Mouse (Mus musculus) intestine, embryonic 14.5 days (tissue): ENCODE data around the gene Nck1. TPM values are rescaled to one million over a fixed set of nuclear protein-coding genes. Genes with fewer than 3 reads are reported as not detected.

Experiments
- ATAC-seq: fragments of 200-750 bp; cut with Nextera tagmentation; replicated peaks from 2 replicates; pipeline ENCODE4 v1.8.0; 2017; ENCODE audit warnings: low read depth, moderate number of reproducible peaks, moderate TSS enrichment, moderate library complexity; ENCODE audit not compliant: low FRiP score, low TSS enrichment
- DNase-seq: peaks from one replicate; pipeline ENCODE4 v3.0.0-alpha.2; 2018; ENCODE audit warnings: low spot score
- H3K27ac ChIP-seq: fragments of 300-500 bp; sonication (generic); 2 replicates; pipeline ENCODE4 v1.5.1; 2014; ENCODE audit warnings: low read depth, mild to moderate bottlenecking, control low read depth
- H3K27me3 ChIP-seq: fragments of 300-500 bp; sonication (generic); replicated peaks from 2 replicates; pipeline ENCODE4 v1.6.1; 2014; ENCODE audit warnings: low read length, control low read depth; ENCODE audit not compliant: control insufficient read depth, insufficient read depth
- H3K36me3 ChIP-seq: fragments of 300-500 bp; sonication (generic); 2 replicates; pipeline ENCODE4 v1.6.1; 2014; ENCODE audit warnings: low read length, control low read depth; ENCODE audit not compliant: control insufficient read depth, insufficient read depth
- H3K4me1 ChIP-seq: fragments of 300-500 bp; sonication (generic); replicated peaks from 2 replicates; pipeline ENCODE4 v1.6.1; 2014; ENCODE audit warnings: low read length, control low read depth, mixed read lengths; ENCODE audit not compliant: control insufficient read depth, insufficient read depth
- H3K4me2 ChIP-seq: fragments of 300-500 bp; sonication (generic); 2 replicates; pipeline ENCODE4 v1.6.1; 2014; ENCODE audit warnings: low read length
- H3K4me3 ChIP-seq: fragments of 300-500 bp; sonication (generic); 2 replicates; pipeline ENCODE4 v1.5.1; 2014; ENCODE audit warnings: low read depth, low read length, control low read depth, mixed read lengths
- H3K9ac ChIP-seq: fragments of 300-500 bp; sonication (generic); 2 replicates; pipeline ENCODE4 v1.6.1; 2014; ENCODE audit warnings: mild to moderate bottlenecking, low read length
- H3K9me3 ChIP-seq: fragments of 300-500 bp; sonication (generic); 2 replicates; pipeline ENCODE4 v1.6.1; 2016; ENCODE audit warnings: low read length, control low read depth; ENCODE audit not compliant: control insufficient read depth
- WGBS: fragments of 180-500 bp; shearing (Covaris S2); extraction: QIAGEN DNeasy Blood & Tissue Kit; methylation state at CpG from one replicate; pipeline ENCODE4 v1.1.7; 2014; 5-methylcytosine and 5-hydroxymethylcytosine counted together
- polyA plus RNA-seq: library from polyadenylated mRNA; unstranded; fragments of >200 nt; fragmentation: Nextera tagmentation; extraction: Ambion mirVana; gene quantifications from 2 replicates; pipeline ENCODE4 v1.2.1, GENCODE M21; 2014

The Nck1 gene
- polyA plus RNA-seq, 1 experiment from 2014 or later, result 57.2 TPM

DNA sequence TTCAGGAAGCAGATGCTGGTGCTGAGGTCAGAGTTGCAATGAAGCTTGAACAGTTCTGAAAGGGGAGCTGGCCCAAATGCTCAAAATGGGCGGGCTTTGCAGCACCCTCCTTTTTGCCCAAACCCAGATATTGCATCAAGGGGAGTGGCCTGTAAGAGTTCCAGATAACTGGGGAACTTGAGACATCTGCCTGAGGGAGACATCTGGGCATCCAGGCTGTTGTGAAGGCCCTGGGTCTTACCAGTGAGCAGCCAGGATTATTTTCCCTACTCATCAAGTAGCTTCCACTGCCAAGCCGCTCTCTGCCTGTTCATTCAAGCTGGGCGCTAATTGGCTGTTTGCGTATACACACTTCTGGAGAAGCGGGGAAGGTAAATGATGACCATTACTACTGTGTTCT, 59.5 kb downstream of the Nck1 start, which contains the start of gene Il20rb:
TSS of gene Il20rb (minus strand) at position 358 of the 400 bp plus-strand sequence.
- H3K36me3 ChIP-seq, result no peaks in the 10 kb centered on the region
- H3K27ac ChIP-seq, result no peak within 1 kb of the TSS
- no peaks in the 10 kb centered on the region for H3K27me3 ChIP-seq
- no peaks in the 10 kb centered on the region for H3K4me1 ChIP-seq
- H3K4me3 ChIP-seq, result no peak within 1 kb of the TSS
- 85% methylated on average over 5 of the region's 5 CpGs for WGBS
- H3K9ac ChIP-seq, result no peak within 1 kb of the TSS
- H3K9me3 ChIP-seq, result no peaks in the 10 kb centered on the region
- H3K4me2 ChIP-seq, result no peak within 1 kb of the TSS
- ATAC-seq, result no peak
- DNase-seq, result no peak

GRCm38 (mm10) chr9:100483318-100483717, 62.6 kb downstream of the Nck1 start:
- 86% methylated on average over 5 of the region's 5 CpGs for WGBS
- no peak overlapping the region for H3K4me2 ChIP-seq
- H3K9ac ChIP-seq, result no peak overlapping the region
- no peaks in the 10 kb centered on the region for H3K9me3 ChIP-seq
- H3K27me3 ChIP-seq, result no peaks in the 10 kb centered on the region
- ATAC-seq, result no peak
- H3K4me3 ChIP-seq, result no peak overlapping the region
- H3K4me1 ChIP-seq, result no peaks in the 10 kb centered on the region
- DNase-seq, result no peak
- no peaks in the 10 kb centered on the region for H3K36me3 ChIP-seq
- no peak overlapping the region for H3K27ac ChIP-seq

- WGBS, result 73% methylated on average over 6 of the region's 6 CpGs
- ATAC-seq (no peak), DNase-seq (no peak)
- Histone ChIP-seq H3K27ac (no peak overlapping the region), H3K36me3 (no peaks in the 10 kb centered on the region), H3K9ac (no peak overlapping the region), H3K9me3 (no peaks in the 10 kb centered on the region; the same call in 1 of the 2 replicates), H3K4me2 (no peak overlapping the region), H3K4me1 (no peaks in the 10 kb centered on the region), H3K4me3 (no peak overlapping the region), H3K27me3 (no peaks in the 10 kb centered on the region)
These were observed 64.3 kb downstream of the Nck1 start for GRCm38 (mm10) chr9:100481626-100482025.

GRCm38 (mm10) chr9:100474056-100474455, 71.9 kb downstream of the Nck1 start:
- no peaks in the 10 kb centered on the region; the same call in 1 of the 2 replicates for H3K9me3 ChIP-seq
- DNase-seq (no peak), ATAC-seq (no peak)
- H3K27ac ChIP-seq, result no peak overlapping the region
- H3K4me2 ChIP-seq, result no peak overlapping the region
- H3K4me1 ChIP-seq, result no peaks in the 10 kb centered on the region; the same call in 1 of the 2 replicates
- no peaks in the 10 kb centered on the region for H3K36me3 ChIP-seq
- H3K9ac ChIP-seq, result no peak overlapping the region
- WGBS, result 82% methylated on average over 1 of the region's 1 CpGs
- H3K4me3 ChIP-seq, result no peak overlapping the region
- no peaks in the 10 kb centered on the region for H3K27me3 ChIP-seq

GRCm38 (mm10) chr9:100473361-100473760, 72.6 kb downstream of the Nck1 start:
- no peaks in the 10 kb centered on the region for H3K27me3 ChIP-seq
- H3K4me2 ChIP-seq, result no peak overlapping the region
- 80% methylated on average over 6 of the region's 6 CpGs for WGBS
- ATAC-seq, result no peak
- no peak overlapping the region for H3K27ac ChIP-seq
- no peak overlapping the region for H3K9ac ChIP-seq
- DNase-seq, result no peak
- H3K36me3 ChIP-seq, result no peaks in the 10 kb centered on the region
- no peaks in the 10 kb centered on the region; the same call in 1 of the 2 replicates for H3K4me1 ChIP-seq
- H3K9me3 ChIP-seq, result no peaks in the 10 kb centered on the region; the same call in 1 of the 2 replicates
- no peak overlapping the region for H3K4me3 ChIP-seq

DNA sequence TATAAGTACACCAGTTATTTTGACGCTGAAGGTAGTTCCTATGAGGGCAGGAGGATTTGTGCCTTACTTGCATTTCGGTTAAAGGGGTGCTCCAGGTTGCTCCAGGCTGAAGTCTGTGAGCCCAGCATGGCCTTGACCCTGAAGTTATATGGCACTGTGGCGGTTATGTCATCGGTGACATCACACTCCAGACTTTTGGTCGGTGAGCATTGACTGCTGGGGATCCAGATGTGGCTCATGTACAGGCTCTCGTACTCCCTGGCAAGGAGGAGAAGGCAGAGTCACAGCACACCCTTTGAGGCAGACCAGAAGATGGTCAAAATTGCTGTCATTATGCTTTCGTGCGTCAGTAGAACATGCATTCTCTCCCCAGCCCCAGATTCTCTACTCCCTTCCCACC, 73.0 kb downstream of the Nck1 start:
- no peak overlapping the region for H3K4me2 ChIP-seq
- H3K4me1 ChIP-seq, result no peaks in the 10 kb centered on the region; the same call in 1 of the 2 replicates
- ATAC-seq (no peak), DNase-seq (no peak)
- H3K9me3 ChIP-seq, result no peaks in the 10 kb centered on the region; the same call in 1 of the 2 replicates
- H3K27ac ChIP-seq, result no peak overlapping the region
- no peaks in the 10 kb centered on the region for H3K36me3 ChIP-seq
- WGBS, result 94% methylated on average over 8 of the region's 8 CpGs
- H3K27me3 ChIP-seq, result no peaks in the 10 kb centered on the region
- H3K4me3 ChIP-seq, result no peak overlapping the region
- no peak overlapping the region for H3K9ac ChIP-seq

DNA sequence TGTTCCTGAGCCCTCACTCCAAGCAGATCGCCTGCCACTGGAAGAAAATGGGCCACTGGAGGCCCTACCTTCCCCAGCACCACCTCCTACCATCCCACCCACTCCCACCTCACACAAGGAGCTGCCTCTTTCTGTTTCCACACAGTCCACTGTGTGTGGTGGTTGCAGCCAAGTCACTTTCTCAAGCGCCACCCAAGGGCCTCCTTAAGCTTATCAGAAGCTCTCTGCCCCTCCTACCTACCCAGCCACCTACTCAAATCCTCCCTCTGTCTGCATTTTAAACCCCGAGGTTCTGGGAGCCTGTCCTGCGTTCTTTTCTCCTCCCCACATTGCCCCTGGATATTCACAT, 74.4 kb downstream of the Nck1 start:
- no peak overlapping the region for H3K27ac ChIP-seq
- no peak overlapping the region for H3K4me3 ChIP-seq
- H3K9ac ChIP-seq, result no peak overlapping the region
- ATAC-seq (no peak), DNase-seq (no peak)
- no peaks in the 10 kb centered on the region for H3K9me3 ChIP-seq
- H3K4me1 ChIP-seq, result no peaks in the 10 kb centered on the region; the same call in 1 of the 2 replicates
- no peaks in the 10 kb centered on the region for H3K27me3 ChIP-seq
- no peak overlapping the region for H3K4me2 ChIP-seq
- WGBS, result 75% methylated on average over 4 of the region's 4 CpGs
- H3K36me3 ChIP-seq, result no peaks in the 10 kb centered on the region

GRCm38 (mm10) chr9:100470936-100471604, 74.9 kb downstream of the Nck1 start:
- ATAC-seq, result no peak
- 55% methylated on average over 8 of the region's 8 CpGs for WGBS
- no peak overlapping the region for H3K9ac ChIP-seq

GRCm38 (mm10) chr9:100470228-100470627, 75.7 kb downstream of the Nck1 start:
- H3K36me3 ChIP-seq, result no peaks in the 10 kb centered on the region
- no peak overlapping the region for H3K27ac ChIP-seq
- ATAC-seq (no peak), DNase-seq (no peak)
- H3K9ac ChIP-seq, result no peak overlapping the region
- no peaks in the 10 kb centered on the region for H3K27me3 ChIP-seq
- H3K4me1 ChIP-seq, result no peaks in the 10 kb centered on the region; the same call in 1 of the 2 replicates
- no peaks in the 10 kb centered on the region for H3K9me3 ChIP-seq
- H3K4me2 ChIP-seq, result no peak overlapping the region
- H3K4me3 ChIP-seq, result no peak overlapping the region
- 82% methylated on average over 1 of the region's 1 CpGs for WGBS

More at GRCm38 (mm10) chr9:100470936-100471604, 74.9 kb downstream of the Nck1 start:
- H3K4me2 ChIP-seq, result no peak overlapping the region
- no peaks in the 10 kb centered on the region for H3K36me3 ChIP-seq
- H3K4me3 ChIP-seq, result no peak overlapping the region
- no peaks in the 10 kb centered on the region; the same call in 1 of the 2 replicates for H3K4me1 ChIP-seq
- H3K27me3 ChIP-seq, result no peaks in the 10 kb centered on the region
- no peak for DNase-seq
- no peak overlapping the region for H3K27ac ChIP-seq
- no peaks in the 10 kb centered on the region for H3K9me3 ChIP-seq
